Mouse (Mus musculus): ENCODE data around the gene Rhox2f. TPM values are rescaled to one million over a fixed set of nuclear protein-coding genes. Genes with fewer than 3 reads are reported as not detected.
"Not testable (repeated sequence)": the region's sequence is repeated elsewhere in the genome, so short reads cannot be mapped to it uniquely, and the experiment has no call there.

Gene Rhox2f
- polyA plus RNA-seq (2015; fragmentation: Nextera tagmentation; extraction: Ambion mirVana), result not detected in 2 replicates

DNA sequence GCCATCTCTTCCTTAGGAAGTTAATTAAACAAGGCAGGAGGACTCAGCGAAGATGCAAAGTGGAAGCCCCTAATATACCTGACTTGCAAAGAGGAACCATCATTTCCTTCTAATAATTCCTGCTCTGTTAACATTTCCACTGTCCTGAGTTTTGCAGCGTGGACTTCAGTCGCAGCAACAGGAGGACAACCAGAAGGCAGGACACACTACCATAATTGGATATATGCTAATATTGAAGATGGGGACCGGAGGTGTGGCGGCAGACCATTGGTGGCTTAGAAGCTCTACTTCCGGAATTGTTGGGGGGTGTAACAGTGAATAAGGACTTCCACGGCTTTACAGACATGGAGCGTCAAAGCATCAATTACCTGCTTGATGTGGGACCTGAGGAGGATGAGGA, at the start of gene Rhox2f:
Gene Rhox2f, plus strand, starts transcription at position 301 of the 400 bp plus-strand sequence.
- H3K4me2 ChIP-seq (ENCODE audit: low read depth, low read length); H3K36me3 ChIP-seq (ENCODE audit: control insufficient read depth, insufficient read depth, low read length); H3K27me3 ChIP-seq (ENCODE audit: control insufficient read depth, insufficient read depth, low read length); ATAC-seq (ENCODE audit: insufficient read depth, low FRiP score); H3K9ac ChIP-seq (ENCODE audit: low read length); H3K27ac ChIP-seq (ENCODE audit: low read length); H3K4me1 ChIP-seq (ENCODE audit: control insufficient read depth, insufficient read depth, low read length); H3K9me3 ChIP-seq (replicated peaks; ENCODE audit: control insufficient read depth, low read length); H3K4me3 ChIP-seq (replicated peaks; ENCODE audit: low read length): not testable (repeated sequence)
- WGBS, result 90% methylated on average over 5 of the region's 8 CpGs

DNA sequence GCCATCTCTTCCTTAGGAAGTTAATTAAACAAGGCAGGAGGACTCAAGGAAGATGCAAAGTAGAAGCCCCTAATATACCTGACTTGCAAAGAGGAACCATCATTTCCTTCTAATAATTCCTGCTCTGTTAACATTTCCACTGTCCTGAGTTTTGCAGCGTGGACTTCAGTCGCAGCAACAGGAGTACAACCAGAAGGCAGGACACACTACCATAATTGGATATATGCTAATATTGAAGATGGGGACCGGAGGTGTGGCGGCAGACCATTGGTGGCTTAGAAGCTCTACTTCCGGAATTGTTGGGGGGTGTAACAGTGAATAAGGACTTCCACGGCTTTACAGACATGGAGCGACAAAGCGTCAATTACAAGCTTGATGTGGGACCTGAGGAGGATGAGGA, 41.1 kb upstream of the Rhox2f start, which contains the start of gene Rhox2e:
Gene Rhox2e, plus strand, starts transcription at position 301 of the 400 bp plus-strand sequence.
- H3K4me3 ChIP-seq (replicated peaks; ENCODE audit: low read length); H3K4me2 ChIP-seq (ENCODE audit: low read depth, low read length); H3K36me3 ChIP-seq (ENCODE audit: control insufficient read depth, insufficient read depth, low read length); H3K9ac ChIP-seq (ENCODE audit: low read length); H3K9me3 ChIP-seq (replicated peaks; ENCODE audit: control insufficient read depth, low read length); H3K27ac ChIP-seq (ENCODE audit: low read length); H3K27me3 ChIP-seq (ENCODE audit: control insufficient read depth, insufficient read depth, low read length); H3K4me1 ChIP-seq (ENCODE audit: control insufficient read depth, insufficient read depth, low read length); ATAC-seq (ENCODE audit: insufficient read depth, low FRiP score): not testable (repeated sequence)
- WGBS, result 81% methylated on average over 2 of the region's 8 CpGs

DNA sequence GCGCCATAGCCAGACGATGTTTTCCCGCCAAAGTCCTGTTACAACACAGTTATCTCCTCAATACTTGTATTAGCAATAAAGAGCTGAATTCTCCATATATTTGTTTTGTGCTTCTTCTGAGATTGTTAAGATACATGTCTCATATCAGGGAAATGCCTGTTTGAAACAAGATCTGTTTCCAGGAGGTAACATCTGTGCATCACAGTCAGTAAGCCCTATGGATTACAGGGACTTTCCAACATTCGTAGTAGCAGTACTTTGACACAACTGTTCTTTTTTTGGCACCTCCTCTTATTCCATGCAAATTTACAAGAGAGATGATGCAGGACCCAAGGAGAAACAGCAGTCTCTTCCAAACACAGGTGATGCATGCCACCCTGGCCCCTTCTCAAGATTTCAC, 29.5 kb upstream of the Rhox2f start, which contains the start of gene Rhox3e:
Gene Rhox3e, plus strand, starts transcription at position 301 of the 400 bp plus-strand sequence.
- not testable (repeated sequence) for H3K9ac ChIP-seq (ENCODE audit: low read length); H3K4me1 ChIP-seq (ENCODE audit: control insufficient read depth, insufficient read depth, low read length); H3K4me2 ChIP-seq (ENCODE audit: low read depth, low read length); H3K9me3 ChIP-seq (replicated peaks; ENCODE audit: control insufficient read depth, low read length); H3K27me3 ChIP-seq (ENCODE audit: control insufficient read depth, insufficient read depth, low read length); ATAC-seq (ENCODE audit: insufficient read depth, low FRiP score); H3K27ac ChIP-seq (ENCODE audit: low read length); H3K36me3 ChIP-seq (ENCODE audit: control insufficient read depth, insufficient read depth, low read length); H3K4me3 ChIP-seq (replicated peaks; ENCODE audit: low read length)
- no CpG with 5 or more reads among the region's 4 CpGs for WGBS

DNA sequence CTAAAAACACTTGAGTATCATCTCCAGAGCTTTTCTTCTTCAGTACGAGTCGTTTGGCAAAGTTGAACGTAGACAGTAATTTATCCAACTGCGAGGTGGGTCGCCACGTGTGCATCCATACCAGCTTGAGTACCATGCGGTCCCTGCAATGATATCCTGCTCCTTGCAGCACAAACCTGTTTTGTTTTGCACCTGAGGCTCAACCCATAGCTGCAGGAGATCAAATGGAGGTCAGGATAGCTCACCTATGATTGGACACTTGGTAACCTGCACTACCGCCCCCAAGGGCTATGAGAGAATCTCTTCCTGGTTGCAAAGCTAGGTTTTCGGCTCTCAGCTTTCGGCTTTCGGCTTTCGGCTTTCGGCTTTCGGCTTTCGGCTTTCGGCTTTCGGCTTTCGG, 14.1 kb upstream of the Rhox2f start, which contains the start of gene Rhox4e:
Gene Rhox4e, plus strand, starts transcription at position 301 of the 400 bp plus-strand sequence.
- not testable (repeated sequence) for H3K4me1 ChIP-seq (ENCODE audit: control insufficient read depth, insufficient read depth, low read length); H3K27me3 ChIP-seq (ENCODE audit: control insufficient read depth, insufficient read depth, low read length); H3K9me3 ChIP-seq (replicated peaks; ENCODE audit: control insufficient read depth, low read length); H3K36me3 ChIP-seq (ENCODE audit: control insufficient read depth, insufficient read depth, low read length); ATAC-seq (ENCODE audit: insufficient read depth, low FRiP score); H3K4me2 ChIP-seq (ENCODE audit: low read depth, low read length); H3K4me3 ChIP-seq (replicated peaks; ENCODE audit: low read length); H3K9ac ChIP-seq (ENCODE audit: low read length); H3K27ac ChIP-seq (ENCODE audit: low read length)
- 92% methylated on average over 10 of the region's 18 CpGs for WGBS

DNA sequence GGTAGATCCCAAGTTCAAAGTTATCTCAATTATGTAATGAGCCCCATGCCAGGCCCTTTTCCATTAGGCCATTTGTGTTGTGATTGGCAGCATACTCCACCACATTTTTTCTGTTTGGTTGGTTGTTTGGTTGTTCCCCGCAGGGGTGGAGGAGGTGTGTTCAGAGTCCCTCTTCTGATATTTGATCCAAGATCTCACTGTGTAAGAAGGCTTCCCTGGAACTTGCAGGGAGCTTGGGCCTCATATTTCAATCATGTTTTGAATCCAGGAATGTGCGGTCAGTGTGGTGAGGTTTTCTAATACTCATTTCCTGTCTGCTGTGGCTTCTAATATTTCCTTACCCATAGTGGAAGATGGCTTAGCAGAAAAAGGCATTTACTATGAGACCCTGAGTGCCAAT, 1.4 kb downstream of the Rhox2f start:
- 53% methylated on average over 2 of the region's 2 CpGs for whole genome bisulfite sequencing
- not testable (repeated sequence) for H3K4me1 ChIP-seq (ENCODE audit: control insufficient read depth, insufficient read depth, low read length); H3K9me3 ChIP-seq (replicated peaks; ENCODE audit: control insufficient read depth, low read length); H3K27me3 ChIP-seq (ENCODE audit: control insufficient read depth, insufficient read depth, low read length); H3K4me2 ChIP-seq (ENCODE audit: low read depth, low read length); H3K4me3 ChIP-seq (replicated peaks; ENCODE audit: low read length); H3K9ac ChIP-seq (ENCODE audit: low read length); H3K36me3 ChIP-seq (ENCODE audit: control insufficient read depth, insufficient read depth, low read length); H3K27ac ChIP-seq (ENCODE audit: low read length); ATAC-seq (ENCODE audit: insufficient read depth, low FRiP score)

DNA sequence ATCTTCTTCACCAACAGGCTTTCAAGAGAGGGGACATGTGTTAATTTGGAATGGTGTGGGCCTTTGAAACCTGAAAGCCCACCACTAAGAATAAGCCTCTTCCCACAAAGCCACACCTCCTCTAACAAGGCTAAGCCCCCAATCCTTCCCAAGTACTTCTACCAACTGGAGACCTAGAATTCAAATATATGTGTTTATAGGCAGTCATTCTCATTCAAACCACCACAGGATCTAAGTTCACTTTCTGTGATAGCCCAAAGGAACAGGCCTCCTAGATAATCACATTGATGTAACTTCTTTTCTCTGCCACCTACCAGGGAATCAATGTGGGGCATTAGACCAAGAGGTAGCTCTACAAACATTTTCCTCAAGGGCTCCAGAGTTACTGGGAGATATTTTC, 9.5 kb downstream of the Rhox2f start, which contains the start of gene Rhox3f:
Gene Rhox3f, plus strand, starts transcription at position 301 of the 400 bp plus-strand sequence.
- not testable (repeated sequence) for H3K9me3 ChIP-seq (replicated peaks; ENCODE audit: control insufficient read depth, low read length); H3K27ac ChIP-seq (ENCODE audit: low read length); H3K36me3 ChIP-seq (ENCODE audit: control insufficient read depth, insufficient read depth, low read length); H3K4me1 ChIP-seq (ENCODE audit: control insufficient read depth, insufficient read depth, low read length); H3K4me2 ChIP-seq (ENCODE audit: low read depth, low read length); H3K4me3 ChIP-seq (replicated peaks; ENCODE audit: low read length); H3K9ac ChIP-seq (ENCODE audit: low read length); H3K27me3 ChIP-seq (ENCODE audit: control insufficient read depth, insufficient read depth, low read length); ATAC-seq (ENCODE audit: insufficient read depth, low FRiP score)

DNA sequence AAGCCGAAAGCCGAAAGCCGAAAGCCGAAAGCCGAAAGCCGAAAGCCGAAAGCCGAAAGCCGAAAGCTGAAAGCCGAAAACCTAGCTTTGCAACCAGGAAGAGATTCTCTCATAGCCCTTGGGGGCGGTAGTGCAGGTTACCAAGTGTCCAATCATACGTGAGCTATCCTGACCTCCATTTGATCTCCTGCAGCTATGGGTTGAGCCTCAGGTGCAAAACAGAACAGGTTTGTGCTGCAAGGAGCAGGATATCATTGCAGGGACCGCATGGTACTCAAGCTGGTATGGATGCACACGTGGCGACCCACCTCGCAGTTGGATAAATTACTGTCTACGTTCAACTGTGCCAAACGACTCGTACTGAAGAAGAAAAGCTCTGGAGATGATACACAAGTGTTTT, 36.4 kb downstream of the Rhox2f start, which contains the start of gene Rhox4f:
Gene Rhox4f, minus strand, starts transcription at position 101 of the 400 bp plus-strand sequence.
- not testable (repeated sequence) for H3K27ac ChIP-seq (ENCODE audit: low read length); ATAC-seq (ENCODE audit: insufficient read depth, low FRiP score); H3K27me3 ChIP-seq (ENCODE audit: control insufficient read depth, insufficient read depth, low read length); H3K4me3 ChIP-seq (replicated peaks; ENCODE audit: low read length); H3K36me3 ChIP-seq (ENCODE audit: control insufficient read depth, insufficient read depth, low read length); H3K4me1 ChIP-seq (ENCODE audit: control insufficient read depth, insufficient read depth, low read length); H3K4me2 ChIP-seq (ENCODE audit: low read depth, low read length); H3K9ac ChIP-seq (ENCODE audit: low read length); H3K9me3 ChIP-seq (replicated peaks; ENCODE audit: control insufficient read depth, low read length)
- 95% methylated on average over 15 of the region's 19 CpGs for WGBS

Other genes starting within 250 kb of the Rhox2f start
- gene Rhox3a2, start 191.4 kb upstream of the Rhox2f start, polyA plus RNA-seq (2015; fragmentation: Nextera tagmentation; extraction: Ambion mirVana), result not detected in 2 replicates
- not detected in 2 replicates for gene Rhox4a2, start 180.6 kb upstream of the Rhox2f start, polyA plus RNA-seq (2015; fragmentation: Nextera tagmentation; extraction: Ambion mirVana)
- gene Rhox2b, start 159.3 kb upstream of the Rhox2f start, polyA plus RNA-seq (2015; fragmentation: Nextera tagmentation; extraction: Ambion mirVana), result not detected in 2 replicates
- gene Rhox4b, start 138.9 kb upstream of the Rhox2f start, polyA plus RNA-seq (2015; fragmentation: Nextera tagmentation; extraction: Ambion mirVana), result not detected in 2 replicates
- gene Rhox2c, start 117.7 kb upstream of the Rhox2f start, polyA plus RNA-seq (2015; fragmentation: Nextera tagmentation; extraction: Ambion mirVana), result not detected in 2 replicates
- gene Rhox3c, start 112.8 kb upstream of the Rhox2f start, polyA plus RNA-seq (2015; fragmentation: Nextera tagmentation; extraction: Ambion mirVana), result not detected in 2 replicates
- gene Rhox4c, start 91.1 kb upstream of the Rhox2f start, polyA plus RNA-seq (2015; fragmentation: Nextera tagmentation; extraction: Ambion mirVana), result not detected in 2 replicates
- gene Rhox2d, start 78.0 kb upstream of the Rhox2f start, polyA plus RNA-seq (2015; fragmentation: Nextera tagmentation; extraction: Ambion mirVana), result not detected in 2 replicates
- not detected in 2 replicates for gene Rhox4d, start 57.0 kb upstream of the Rhox2f start, polyA plus RNA-seq (2015; fragmentation: Nextera tagmentation; extraction: Ambion mirVana)
- gene Rhox2e, start 41.0 kb upstream of the Rhox2f start, polyA plus RNA-seq (2015; fragmentation: Nextera tagmentation; extraction: Ambion mirVana), result not detected in 2 replicates
- gene Rhox3e, start 29.4 kb upstream of the Rhox2f start, polyA plus RNA-seq (2015; fragmentation: Nextera tagmentation; extraction: Ambion mirVana), result not detected in 2 replicates
- gene Rhox4e, start 14.0 kb upstream of the Rhox2f start, polyA plus RNA-seq (2015; fragmentation: Nextera tagmentation; extraction: Ambion mirVana), result not detected in 2 replicates
- gene Rhox3f, start 9.6 kb downstream of the Rhox2f start, polyA plus RNA-seq (2015; fragmentation: Nextera tagmentation; extraction: Ambion mirVana), result not detected in 2 replicates
- not detected in 2 replicates for gene Rhox4f, start 36.3 kb downstream of the Rhox2f start, polyA plus RNA-seq (2015; fragmentation: Nextera tagmentation; extraction: Ambion mirVana)
- not detected in 2 replicates for gene Rhox3g, start 57.2 kb downstream of the Rhox2f start, polyA plus RNA-seq (2015; fragmentation: Nextera tagmentation; extraction: Ambion mirVana)
- not detected in 2 replicates for gene Rhox2g, start 72.1 kb downstream of the Rhox2f start, polyA plus RNA-seq (2015; fragmentation: Nextera tagmentation; extraction: Ambion mirVana)
- not detected in 2 replicates for gene Rhox4g, start 79.9 kb downstream of the Rhox2f start, polyA plus RNA-seq (2015; fragmentation: Nextera tagmentation; extraction: Ambion mirVana)
- gene Rhox3h, start 97.4 kb downstream of the Rhox2f start, polyA plus RNA-seq (2015; fragmentation: Nextera tagmentation; extraction: Ambion mirVana), result not detected in 2 replicates
- gene Rhox2h, start 101.9 kb downstream of the Rhox2f start, polyA plus RNA-seq (2015; fragmentation: Nextera tagmentation; extraction: Ambion mirVana), result not detected in 2 replicates
- gene Rhox5, start 233.4 kb downstream of the Rhox2f start, polyA plus RNA-seq (2015; fragmentation: Nextera tagmentation; extraction: Ambion mirVana), result 1.2 and 2.1 TPM in 2 replicates

Data from stomach, embryonic 16.5 days (tissue).